Mouse (Mus musculus) liver, adult 2 months (tissue): ENCODE measurements around the gene Cyb5r3. TPM values are rescaled to one million over a fixed set of nuclear protein-coding genes. Genes with fewer than 3 reads are reported as not detected.
"Not testable (repeated sequence)": the region's sequence is repeated elsewhere in the genome, so short reads cannot be mapped to it uniquely, and the experiment has no call there.

Experiments
- DNase-seq: peaks from one replicate; pipeline ENCODE4 v3.0.0-alpha.2; 2011; ENCODE audit warnings: low read depth, low spot score; ENCODE audit errors: extremely low read depth
- H3K27ac ChIP-seq: fragments of 200-500 bp; replicated peaks from 2 replicates; pipeline ENCODE4 v1.5.1; 2012; ENCODE audit warnings: low read depth, mild to moderate bottlenecking, control low read depth, inconsistent platforms, low read length; ENCODE audit not compliant: insufficient read depth
- H3K27me3 ChIP-seq: fragments of 200-500 bp; 2 replicates; pipeline ENCODE4 v1.6.1; 2012; ENCODE audit warnings: mild to moderate bottlenecking, moderate library complexity, low read length, inconsistent platforms; ENCODE audit not compliant: control insufficient read depth, insufficient read depth
- H3K36me3 ChIP-seq: fragments of 200-500 bp; 2 replicates; pipeline ENCODE4 v1.6.1; 2012; ENCODE audit warnings: low read length, inconsistent platforms; ENCODE audit not compliant: control insufficient read depth, insufficient read depth
- H3K4me1 ChIP-seq: fragments of 200-500 bp; 2 replicates; pipeline ENCODE4 v1.6.1; 2011; ENCODE audit warnings: low read length; ENCODE audit not compliant: control insufficient read depth, insufficient read depth
- H3K4me3 ChIP-seq: fragments of 200-500 bp; 2 replicates; pipeline ENCODE4 v1.5.1; 2011; ENCODE audit warnings: low read depth, mild to moderate bottlenecking, control low read depth, low read length, moderate library complexity; ENCODE audit not compliant: insufficient read depth
- H3K79me2 ChIP-seq: fragments of 200-500 bp; 2 replicates; pipeline ENCODE4 v1.6.1; 2012; ENCODE audit warnings: inconsistent platforms, mild to moderate bottlenecking, low read length, moderate library complexity; ENCODE audit not compliant: control insufficient read depth, insufficient read depth
- H3K9ac ChIP-seq: fragments of 200-500 bp; 2 replicates; pipeline ENCODE4 v1.6.1; 2012; ENCODE audit warnings: low read depth, mild to moderate bottlenecking, control low read depth, inconsistent platforms, low read length
- CTCF ChIP-seq: fragments of 200-500 bp; IDR thresholded peaks from 2 replicates; pipeline ENCODE4 v1.5.1; 2011; ENCODE audit warnings: low read depth, low read length, control low read depth
- POLR2A ChIP-seq: fragments of 200-500 bp; IDR thresholded peaks from 2 replicates; pipeline ENCODE4 v1.6.1; 2011; ENCODE audit warnings: low read length, control low read depth; ENCODE audit not compliant: insufficient read depth; ENCODE audit errors: extremely low read depth
- WGBS: fragments of 180-500 bp; shearing (Covaris S2); methylation state at CpG from one replicate; pipeline ENCODE4 v1.1.7; 2018; 5-methylcytosine and 5-hydroxymethylcytosine counted together
- polyA plus RNA-seq: library from polyadenylated mRNA; depleted of rRNA; stranded (reverse); fragments of >200 nt; gene quantifications from 2 replicates; pipeline ENCODE4 v1.2.3, GENCODE M21; 2012
- total RNA-seq: library from RNA; depleted of rRNA; stranded (reverse); fragments of >200 nt; gene quantifications from 2 replicates; pipeline ENCODE4 v1.2.3, GENCODE M21; 2014

Gene Cyb5r3
- total and polyA plus RNA-seq, 2 experiments, result 155 to 500 TPM

- Histone ChIP-seq H3K9ac (no peak overlapping the region), H3K27me3 (no peaks in the 10 kb centered on the region), H3K4me3 (no peak overlapping the region), H3K27ac (no peak overlapping the region), H3K4me1 (no peaks in the 10 kb centered on the region), H3K36me3 (peaks cover 38% of the 10 kb centered on the region), H3K79me2 (no peaks in the 10 kb centered on the region; the same call in 1 of the 2 replicates)
- WGBS, result 70% methylated on average over 6 of the region's 6 CpGs
- no peak for DNase-seq
- no peak for TF ChIP-seq POLR2A
- TF ChIP-seq CTCF, result no peak
These were observed 37.7 kb downstream of the Cyb5r3 start for GRCm38 (mm10) chr15:83134671-83135070.

DNA sequence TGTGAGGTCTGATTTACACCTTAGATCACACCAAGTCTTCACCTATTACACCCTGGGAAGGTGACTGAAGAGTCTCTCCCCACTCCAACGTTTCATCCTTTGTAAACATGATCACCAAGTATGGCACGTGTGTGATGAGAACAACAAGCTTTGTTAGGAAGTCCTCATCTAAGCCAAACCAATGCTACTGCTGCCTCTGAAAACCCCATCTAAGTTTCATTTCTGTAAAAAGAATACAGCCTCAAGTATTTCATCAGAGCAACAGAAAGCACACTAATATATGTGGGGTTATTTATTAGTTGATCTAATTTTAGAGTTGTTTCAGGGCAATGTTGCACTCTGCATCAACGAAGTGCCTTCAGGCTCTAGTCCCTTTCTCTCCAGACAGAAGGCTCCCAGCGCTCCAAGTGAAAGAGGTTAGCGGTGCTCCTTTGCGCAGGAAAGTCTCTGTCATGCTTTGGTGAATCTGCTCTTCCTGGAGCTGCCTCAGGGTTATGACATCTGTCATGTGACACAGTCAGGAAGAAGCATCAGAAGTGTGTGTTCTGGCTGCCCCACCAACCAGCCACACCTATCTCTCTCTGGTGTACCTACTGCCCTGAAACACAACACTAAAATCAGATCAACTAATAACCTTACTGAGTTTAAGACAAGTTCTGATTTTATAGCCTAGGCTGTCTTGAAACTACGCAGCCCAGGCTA, 42.7 kb downstream of the Cyb5r3 start:
- H3K27me3 ChIP-seq, result no peaks in the 10 kb centered on the region
- H3K4me1 ChIP-seq, result no peaks in the 10 kb centered on the region
- TF ChIP-seq CTCF (no peak), POLR2A (no peak)
- no peak overlapping the region for H3K9ac ChIP-seq
- H3K4me3 ChIP-seq, result no peak overlapping the region
- H3K79me2 ChIP-seq, result no peaks in the 10 kb centered on the region
- H3K27ac ChIP-seq, result 0 out of 2 replicates have a peak overlapping the region, but pooled peaks have one; percentile 12
- DNase-seq, result no peak
- WGBS, result 79% methylated on average over 7 of the region's 7 CpGs
- peaks cover 49% of the 10 kb centered on the region for H3K36me3 ChIP-seq

DNA sequence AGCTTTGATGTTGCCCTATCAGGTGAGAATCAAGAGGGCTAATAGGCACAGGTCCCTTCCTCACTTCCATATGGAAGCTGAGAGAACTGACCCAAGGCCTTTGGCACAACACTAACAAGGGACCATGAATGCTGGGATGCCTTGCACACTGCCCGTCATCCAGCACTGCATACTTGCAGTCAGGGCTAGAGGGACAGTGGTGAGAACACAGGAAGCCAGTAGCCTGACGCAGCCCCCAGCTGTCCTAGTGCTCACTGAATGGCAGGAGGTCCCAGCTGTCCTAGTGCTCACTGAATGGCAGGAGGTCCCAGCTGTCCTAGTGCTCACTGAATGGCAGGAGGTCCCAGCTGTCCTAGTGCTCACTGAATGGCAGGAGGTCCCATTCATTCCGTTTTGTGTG, 45.4 kb downstream of the Cyb5r3 start:
- H3K36me3 ChIP-seq, result peaks cover 36% of the 10 kb centered on the region
- DNase-seq, H3K27me3 ChIP-seq, H3K4me1 ChIP-seq, H3K9ac ChIP-seq, H3K4me3 ChIP-seq, H3K27ac ChIP-seq, H3K79me2 ChIP-seq: not testable (repeated sequence)
- 97% methylated on average over 3 of the region's 3 CpGs for WGBS

- H3K79me2 ChIP-seq, result peaks cover 9% of the 10 kb centered on the region; the same call in 1 of the 2 replicates
- H3K4me1 ChIP-seq, result peaks cover 5% of the 10 kb centered on the region; the same call in 1 of the 2 replicates
- no peak overlapping the region for H3K4me3 ChIP-seq
- 91% methylated on average over 9 of the region's 9 CpGs for WGBS
- H3K9ac ChIP-seq, result no peak overlapping the region
- no peaks in the 10 kb centered on the region for H3K27me3 ChIP-seq
- no peak overlapping the region for H3K27ac ChIP-seq
- H3K36me3 ChIP-seq, result peaks cover 34% of the 10 kb centered on the region
- no peak for TF ChIP-seq CTCF
- no peak for TF ChIP-seq POLR2A
- no peak for DNase-seq
These were observed 45.8 kb downstream of the Cyb5r3 start for GRCm38 (mm10) chr15:83126582-83126981.

- peaks cover 17% of the 10 kb centered on the region for H3K36me3 ChIP-seq
- H3K4me1 ChIP-seq, result peaks cover 5% of the 10 kb centered on the region; the same call in 1 of the 2 replicates
- H3K4me3 ChIP-seq, result no peak overlapping the region
- TF ChIP-seq POLR2A (no peak), CTCF (no peak)
- no peaks in the 10 kb centered on the region for H3K27me3 ChIP-seq
- H3K9ac ChIP-seq, result no peak overlapping the region
- DNase-seq, result no peak
- H3K79me2 ChIP-seq, result peaks cover 9% of the 10 kb centered on the region; the same call in 1 of the 2 replicates
- no peak overlapping the region for H3K27ac ChIP-seq
- 82% methylated on average over 5 of the region's 5 CpGs for WGBS
These were observed 47.8 kb downstream of the Cyb5r3 start for GRCm38 (mm10) chr15:83124625-83125024.

DNA sequence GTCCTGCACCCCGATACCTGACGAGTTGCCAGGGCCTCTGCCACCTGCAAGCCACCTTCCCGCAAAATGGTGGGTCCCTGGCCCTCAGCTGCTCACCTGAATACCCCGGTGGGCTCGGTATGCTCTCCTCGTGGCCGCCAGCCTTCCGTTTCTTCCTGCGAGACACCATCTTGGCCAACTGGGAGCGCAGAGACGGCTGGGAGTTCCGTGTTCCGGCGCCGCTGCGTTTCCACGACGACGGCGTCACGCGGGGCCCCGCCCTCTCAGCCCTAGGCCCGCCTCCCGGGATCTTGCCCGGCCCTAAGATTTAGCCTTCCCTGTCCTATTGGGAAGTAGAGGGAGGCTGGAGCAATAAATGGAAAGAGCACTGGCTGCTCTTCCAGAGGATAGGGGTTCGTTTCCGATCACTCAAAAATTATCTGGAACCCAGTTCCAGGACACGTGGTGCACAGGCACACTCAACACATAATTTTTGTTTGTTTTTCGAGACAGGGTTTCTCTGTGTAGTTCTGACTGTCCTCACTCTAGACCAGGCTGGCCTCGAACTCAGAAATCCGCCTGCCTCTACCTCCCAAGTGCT, 49.7 kb downstream of the Cyb5r3 start, which contains the start of gene Rrp7a:
Rrp7a (minus strand) TSS at position 236 of the 580 bp plus-strand sequence.
- H3K4me1 ChIP-seq, result peaks cover 5% of the 10 kb centered on the region; the same call in 1 of the 2 replicates
- 7% methylated on average over 32 of the region's 32 CpGs for WGBS
- H3K36me3 ChIP-seq, result peaks cover 3% of the 10 kb centered on the region
- H3K79me2 ChIP-seq, result peaks cover 9% of the 10 kb centered on the region; the same call in 1 of the 2 replicates
- no peaks in the 10 kb centered on the region for H3K27me3 ChIP-seq
- TF ChIP-seq POLR2A (0 out of 2 replicates have a peak, but pooled peaks have one; percentile 40), CTCF (no peak)
- peak; percentile 65 for DNase-seq
- H3K4me3 ChIP-seq, result peak within 1 kb of the TSS; percentile 100
- peak within 1 kb of the TSS; percentile 56 for H3K27ac ChIP-seq
- peak within 1 kb of the TSS; percentile 97 for H3K9ac ChIP-seq
